Mouse (Mus musculus) cortical plate, adult 2 months (tissue): ENCODE measurements around the gene Lor.

Experiments used
- CTCF ChIP-seq: fragments of 200-500 bp; IDR thresholded peaks from 2 replicates; pipeline ENCODE4 v1.5.1; 2011; ENCODE audit warnings: mild to moderate bottlenecking, control low read depth, low read length; ENCODE audit not compliant: insufficient read depth; ENCODE audit errors: extremely low read depth
- POLR2A ChIP-seq: fragments of 200-500 bp; IDR thresholded peaks from 2 replicates; pipeline ENCODE4 v1.6.1; 2011; ENCODE audit warnings: mild to moderate bottlenecking, low read length, control low read depth; ENCODE audit not compliant: insufficient read depth; ENCODE audit errors: extremely low read depth

DNA sequence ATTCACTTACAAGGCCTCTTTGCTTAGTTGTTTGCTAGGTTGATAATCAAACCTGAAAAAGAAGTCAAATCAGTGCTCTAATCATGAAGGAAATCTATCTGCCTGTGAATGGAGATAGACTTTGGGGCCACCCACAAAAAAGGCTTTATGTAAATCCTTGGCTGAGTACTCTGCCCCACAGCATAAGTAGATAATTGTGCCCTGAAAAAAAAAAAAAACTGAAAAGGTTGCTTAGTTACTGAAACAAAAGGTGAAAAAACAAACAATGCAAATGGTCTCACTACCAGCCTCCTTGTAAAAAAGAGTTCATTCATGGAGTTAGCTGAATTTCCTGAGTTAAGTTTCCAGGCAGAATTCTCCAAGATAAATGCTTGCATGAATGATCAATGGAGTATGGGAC, 27.8 kb upstream of the Lor start:
- no peak for TF ChIP-seq CTCF
- TF ChIP-seq POLR2A, result no peak
